Mouse (Mus musculus) brain, embryonic 14.5 days (tissue): ENCODE results near the gene Krt26. TPM values are rescaled to one million over a fixed set of nuclear protein-coding genes. Genes with fewer than 3 reads are reported as not detected.
A peak's percentile ranks its signal among the peaks of the same experiment; 100 is the strongest.

Source experiments
- DNase-seq: peaks from one replicate; pipeline ENCODE4 v3.0.0-alpha.2; 2011; ENCODE audit warnings: low read depth
- CTCF ChIP-seq: fragments of 200-500 bp; IDR thresholded peaks from 2 replicates; pipeline ENCODE4 v1.5.1; 2012; ENCODE audit warnings: inconsistent platforms, mild to moderate bottlenecking, moderate library complexity, borderline replicate concordance; ENCODE audit not compliant: insufficient read depth, insufficient read length; ENCODE audit errors: extremely low read depth
- POLR2A ChIP-seq: fragments of 200-500 bp; IDR thresholded peaks from 2 replicates; pipeline ENCODE4 v1.6.1; 2012; ENCODE audit warnings: mild to moderate bottlenecking, inconsistent platforms, borderline replicate concordance; ENCODE audit not compliant: poor library complexity, insufficient read depth, insufficient read length, severe bottlenecking; ENCODE audit errors: extremely low read depth
- polyA plus RNA-seq: library from polyadenylated mRNA; depleted of rRNA; stranded (reverse); fragments of >200 nt; gene quantifications from 2 replicates; pipeline ENCODE4 v1.2.3, GENCODE M21; 2012; rRNA removed

Krt26 gene
- polyA plus RNA-seq, 1 experiment: 0.08 TPM

GRCm38 (mm10) chr11:99319127-99319526 is 18.6 kb downstream of the Krt26 start:
- DNase-seq: no peak
- no peak for TF ChIP-seq CTCF
- no peak for TF ChIP-seq POLR2A

- no peak for TF ChIP-seq CTCF
- no peak for TF ChIP-seq POLR2A
- peak; percentile 46 for DNase-seq
Measured at GRCm38 (mm10) chr11:99316543-99316942, 21.2 kb downstream of the Krt26 start.

GRCm38 (mm10) chr11:99314594-99314993 is 23.2 kb downstream of the Krt26 start:
- no peak for DNase-seq
- no peak for TF ChIP-seq CTCF

- DNase-seq: peak; percentile 66
- no peak for TF ChIP-seq POLR2A
- TF ChIP-seq CTCF: no peak
Measured at GRCm38 (mm10) chr11:99310882-99311281, 26.9 kb downstream of the Krt26 start.

- peak; percentile 82 for DNase-seq
- TF ChIP-seq CTCF (peak; percentile 75; the same call in 1 of the 2 replicates), POLR2A (no peak)
Measured at GRCm38 (mm10) chr11:99307579-99307978, 30.2 kb downstream of the Krt26 start.

- DNase-seq: peak; percentile 46
Measured at GRCm38 (mm10) chr11:99295039-99295438, 42.7 kb downstream of the Krt26 start.

GRCm38 (mm10) chr11:99292846-99293245 is 44.9 kb downstream of the Krt26 start:
- peak; percentile 80 for DNase-seq
- TF ChIP-seq POLR2A (no peak), CTCF (peak; percentile 67; the same call in 1 of the 2 replicates)

More at GRCm38 (mm10) chr11:99295039-99295438, 42.7 kb downstream of the Krt26 start:
- TF ChIP-seq CTCF (peak; percentile 39; the same call in 1 of the 2 replicates), POLR2A (no peak)

GRCm38 (mm10) chr11:99284833-99285312 is 52.9 kb downstream of the Krt26 start, which contains the start of gene Krt24:
Krt24 (minus strand) TSS chr11:99285262.
- no peak for TF ChIP-seq CTCF
- DNase-seq: no peak

- peak; percentile 59 for DNase-seq
- TF ChIP-seq POLR2A: no peak
- no peak for TF ChIP-seq CTCF
Measured at GRCm38 (mm10) chr11:99284011-99284410, 53.8 kb downstream of the Krt26 start.

- no peak for DNase-seq
- TF ChIP-seq POLR2A: no peak
- TF ChIP-seq CTCF: no peak
Measured at GRCm38 (mm10) chr11:99283334-99283733, 54.4 kb downstream of the Krt26 start.

- DNase-seq: peak; percentile 9
Measured at GRCm38 (mm10) chr11:99281116-99281515, 56.6 kb downstream of the Krt26 start.

GRCm38 (mm10) chr11:99279986-99280385 is 57.8 kb downstream of the Krt26 start:
- TF ChIP-seq POLR2A (no peak), CTCF (no peak)
- no peak for DNase-seq

More at GRCm38 (mm10) chr11:99281116-99281515, 56.6 kb downstream of the Krt26 start:
- TF ChIP-seq POLR2A (no peak), CTCF (no peak)

Other genes with a start within 250 kb of the Krt26 start
- 0.08 and 0.16 TPM in 2 replicates for gene Tns4, start 248.7 kb downstream of the Krt26 start, polyA plus RNA-seq
- gene Ccr7, start 182.9 kb downstream of the Krt26 start, polyA plus RNA-seq: 0.07 TPM in 1 of 2 replicates, not detected in the other
- 162 and 270 TPM in 2 replicates for gene Smarce1, start 106.9 kb downstream of the Krt26 start, polyA plus RNA-seq
- 1.4 and 2.9 TPM in 2 replicates for gene Krt222, start 93.9 kb downstream of the Krt26 start, polyA plus RNA-seq
- 0.08 TPM in 1 of 2 replicates, not detected in the other for gene Krt24, start 52.7 kb downstream of the Krt26 start, polyA plus RNA-seq
- gene Krt25, start 15.0 kb downstream of the Krt26 start, polyA plus RNA-seq: 0.04 and 0.05 TPM in 2 replicates
- gene Krt27, start 13.1 kb upstream of the Krt26 start, polyA plus RNA-seq: 0.05 TPM in 1 of 2 replicates, not detected in the other
- gene Krt28, start 36.9 kb upstream of the Krt26 start, polyA plus RNA-seq: 0.23 and 0.25 TPM in 2 replicates
- 11.9 and 20.0 TPM in 2 replicates for gene Krt10, start 51.4 kb upstream of the Krt26 start, polyA plus RNA-seq
- 0.04 and 0.05 TPM in 2 replicates for gene Krt12, start 84.3 kb upstream of the Krt26 start, polyA plus RNA-seq
- 0.14 TPM in 1 of 2 replicates, not detected in the other for gene Krt20, start 100.2 kb upstream of the Krt26 start, polyA plus RNA-seq
- gene Krt23, start 155.2 kb upstream of the Krt26 start, polyA plus RNA-seq: 0.08 TPM in 1 of 2 replicates, not detected in the other
- not detected in 2 replicates for gene Krt39, start 183.4 kb upstream of the Krt26 start, polyA plus RNA-seq
- not detected in 2 replicates for gene Krt40, start 205.2 kb upstream of the Krt26 start, polyA plus RNA-seq
- not detected in 2 replicates for gene Krtap3-3, start 212.9 kb upstream of the Krt26 start, polyA plus RNA-seq
- not detected in 2 replicates for gene Krtap3-2, start 218.9 kb upstream of the Krt26 start, polyA plus RNA-seq
- not detected in 2 replicates for gene Gm11939, start 221.5 kb upstream of the Krt26 start, polyA plus RNA-seq
- not detected in 2 replicates for gene Krtap3-1, start 228.7 kb upstream of the Krt26 start, polyA plus RNA-seq
- gene Krtap1-5, start 243.1 kb upstream of the Krt26 start, polyA plus RNA-seq: not detected in 2 replicates
- not detected in 2 replicates for gene Krtap1-4, start 245.7 kb upstream of the Krt26 start, polyA plus RNA-seq